Mouse (Mus musculus) ES-Bruce4 (cell line): Measurements from ENCODE around the gene Rab1b.

Source experiments
- CTCF ChIP-seq: IDR thresholded peaks from one replicate; pipeline ENCODE4 v1.8.1; 2011; ENCODE audit warnings: low read depth, low read length
- EP300 ChIP-seq: IDR thresholded peaks from 2 replicates; pipeline ENCODE4 v1.6.1; 2011; ENCODE audit warnings: low read depth, low read length; ENCODE audit not compliant: insufficient read depth
- POLR2A ChIP-seq: IDR thresholded peaks from one replicate; pipeline ENCODE4 v1.8.1; 2011; ENCODE audit warnings: low read length; ENCODE audit not compliant: insufficient read depth

- TF ChIP-seq CTCF (no peak), POLR2A (no peak), EP300 (no peak)
Observed at GRCm38 (mm10) chr19:5067040-5067799, 39.7 kb downstream of the Rab1b start.
